Mouse (Mus musculus): ENCODE results near the gene Fam214a. TPM values are rescaled to one million over a fixed set of nuclear protein-coding genes. Genes with fewer than 3 reads are reported as not detected.

Fam214a gene
- total RNA-seq, 2 experiments from 2014 or later: 21.0 to 29.4 TPM

- intact Hi-C loops (cut with DNase I): no loop called here
- TF ChIP-seq CTCF (IDR thresholded peaks at IDR 0.05): no peak
- DNase-seq: no peak
- H3K27ac ChIP-seq: no peak overlapping the region
- no peak overlapping the region for H3K4me3 ChIP-seq
These were observed 71.4 kb downstream of the Fam214a start for GRCm38 (mm10) chr9:75024089-75024488.

DNA sequence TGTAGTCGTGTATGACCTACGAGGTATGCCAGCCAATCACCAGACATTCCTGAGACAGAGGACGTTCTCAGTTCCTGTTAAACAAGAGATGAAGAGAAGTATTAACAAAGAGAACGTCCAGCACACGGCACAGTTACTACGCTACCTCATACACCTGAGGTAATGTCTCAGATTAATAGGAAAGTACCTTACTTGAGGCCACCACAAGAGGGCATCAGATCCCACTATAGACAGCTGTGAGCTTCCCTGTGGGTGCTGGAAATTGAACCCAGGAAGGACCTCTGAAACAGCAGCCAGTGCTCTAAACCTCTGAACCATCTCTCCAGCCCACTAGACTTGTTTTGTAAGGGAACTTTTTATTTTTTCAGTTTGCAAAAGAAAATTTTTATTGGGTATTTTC lies 73.0 kb downstream of the Fam214a start:
- DNase-seq: no peak
- TF ChIP-seq CTCF (IDR thresholded peaks at IDR 0.05): peak; percentile 51
- Histone ChIP-seq H3K27ac (no peak overlapping the region), H3K4me3 (no peak overlapping the region)
- intact Hi-C loops (cut with DNase I): no loop called here

DNA sequence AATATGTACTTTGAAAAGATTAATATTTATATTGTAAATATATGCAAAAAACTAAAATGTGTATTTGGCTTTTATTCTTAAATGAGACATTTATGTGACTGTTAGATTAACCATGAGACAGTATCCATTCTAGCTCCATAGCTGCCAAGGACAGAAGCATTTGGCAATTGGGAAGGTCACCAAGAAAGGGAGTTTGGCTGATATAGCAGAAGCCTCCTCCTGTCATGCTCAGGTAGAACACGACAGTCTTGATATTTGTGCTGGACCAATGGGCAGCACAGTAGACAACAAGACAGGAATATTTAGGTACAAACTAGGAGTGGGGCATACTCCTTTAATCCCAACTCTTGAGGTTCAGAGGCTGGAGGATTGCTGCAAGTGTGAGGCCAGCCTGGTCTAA lies 79.7 kb downstream of the Fam214a start:
- Histone ChIP-seq H3K27ac (no peak overlapping the region), H3K4me3 (no peak overlapping the region)
- no peak for TF ChIP-seq CTCF (IDR thresholded peaks at IDR 0.05)
- DNase-seq: no peak
- intact Hi-C loops (cut with DNase I): loop anchor here (5.0 kb wide), 1 partner anchor 125 kb away; no protein-coding TSS in a partner anchor

DNA sequence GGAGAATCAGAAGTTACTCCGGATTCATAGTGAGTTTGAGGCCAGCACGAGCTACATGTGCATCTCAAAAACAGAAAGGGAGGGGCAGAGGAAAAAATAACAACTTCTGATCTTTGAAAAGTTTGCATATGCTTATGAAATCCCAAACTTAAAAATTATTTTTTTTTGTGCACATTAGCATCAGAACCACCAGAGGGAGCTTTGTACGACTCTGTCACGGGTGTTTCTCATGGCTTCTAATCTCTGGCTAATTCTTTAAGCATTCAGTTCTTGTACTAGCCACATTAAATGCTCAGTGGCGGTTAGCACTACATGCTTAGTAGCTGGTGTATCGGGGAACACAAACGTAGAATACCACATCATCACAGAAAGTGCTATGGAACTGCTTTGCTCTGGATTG lies 80.5 kb downstream of the Fam214a start:
- peak; percentile 56 for TF ChIP-seq CTCF (IDR thresholded peaks at IDR 0.05)
- H3K4me3 ChIP-seq: no peak overlapping the region
- intact Hi-C loops (cut with DNase I): loop anchor here (5.0 kb wide), 1 partner anchor 126 kb away; no protein-coding TSS in a partner anchor
- no peak overlapping the region for H3K27ac ChIP-seq
- no peak for DNase-seq

GRCm38 (mm10) chr9:75034691-75035090 lies 82.0 kb downstream of the Fam214a start:
- intact Hi-C loops (cut with DNase I): loop anchor here (5.0 kb wide), 1 partner anchor 127 kb away; no protein-coding TSS in a partner anchor
- Histone ChIP-seq H3K27ac (no peak overlapping the region), H3K4me3 (no peak overlapping the region)
- no peak for TF ChIP-seq CTCF (IDR thresholded peaks at IDR 0.05)
- no peak for DNase-seq

GRCm38 (mm10) chr9:75035944-75036343 lies 83.3 kb downstream of the Fam214a start:
- no peak overlapping the region for H3K27ac ChIP-seq
- intact Hi-C loops (cut with DNase I): no loop called here
- no peak for DNase-seq
- H3K4me3 ChIP-seq: no peak overlapping the region
- no peak for TF ChIP-seq CTCF (IDR thresholded peaks at IDR 0.05)

- H3K27ac ChIP-seq: peak within 1 kb of the TSS; percentile 91
- TF ChIP-seq CTCF (IDR thresholded peaks at IDR 0.05): no peak
- DNase-seq: peak; percentile 90
- peak within 1 kb of the TSS; percentile 96 for H3K4me3 ChIP-seq
- intact Hi-C loops (cut with DNase I): no loop called here
These were observed 85.0 kb downstream of the Fam214a start, which contains the start of gene Arpp19 for GRCm38 (mm10) chr9:75037451-75038356. Arpp19 (plus strand) TSS chr9:75037614.

GRCm38 (mm10) chr9:75038357-75038688 lies 85.6 kb downstream of the Fam214a start:
- intact Hi-C loops (cut with DNase I): no loop called here
- no peak for DNase-seq
- Histone ChIP-seq H3K27ac (peak overlapping the region; percentile 91), H3K4me3 (peak overlapping the region; percentile 96)
- no peak for TF ChIP-seq CTCF (IDR thresholded peaks at IDR 0.05)

DNA sequence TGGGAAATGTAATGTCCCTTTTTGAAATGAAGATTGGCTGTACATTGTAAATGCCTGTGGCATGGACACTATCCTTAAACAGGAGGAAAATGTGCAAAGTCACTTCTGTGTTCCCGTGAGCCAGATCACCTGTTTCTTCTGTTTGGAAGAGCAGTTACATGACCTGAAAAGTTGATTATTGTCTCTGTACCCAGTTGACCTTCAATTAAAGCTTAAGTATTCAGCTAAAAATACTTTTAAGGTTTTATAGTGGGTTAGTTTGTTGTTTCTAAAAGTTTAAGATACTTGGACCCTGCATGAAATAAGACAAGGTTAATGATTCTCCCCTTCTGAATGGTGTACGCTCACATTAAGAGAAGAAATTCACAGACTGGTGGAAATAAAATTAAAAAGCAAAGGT lies 87.9 kb downstream of the Fam214a start:
- intact Hi-C loops (cut with DNase I): no loop called here
- no peak for DNase-seq
- TF ChIP-seq CTCF (IDR thresholded peaks at IDR 0.05): no peak
- Histone ChIP-seq H3K27ac (peak overlapping the region; percentile 74), H3K4me3 (no peak overlapping the region)

- no peak for TF ChIP-seq CTCF (IDR thresholded peaks at IDR 0.05)
- Histone ChIP-seq H3K4me3 (no peak overlapping the region), H3K27ac (no peak overlapping the region; the same call in 1 of the 2 replicates)
- intact Hi-C loops (cut with DNase I): no loop called here
- no peak for DNase-seq
These were observed 89.3 kb downstream of the Fam214a start for GRCm38 (mm10) chr9:75041840-75042525.

- intact Hi-C loops (cut with DNase I): no loop called here
- no peak for TF ChIP-seq CTCF (IDR thresholded peaks at IDR 0.05)
- H3K27ac ChIP-seq: no peak overlapping the region
- H3K4me3 ChIP-seq: no peak overlapping the region
- DNase-seq: no peak
These were observed 90.5 kb downstream of the Fam214a start for GRCm38 (mm10) chr9:75043191-75043590.

- peak overlapping the region; percentile 46 for H3K27ac ChIP-seq
- DNase-seq: no peak
These were observed 94.4 kb downstream of the Fam214a start for GRCm38 (mm10) chr9:75047079-75047478.

DNA sequence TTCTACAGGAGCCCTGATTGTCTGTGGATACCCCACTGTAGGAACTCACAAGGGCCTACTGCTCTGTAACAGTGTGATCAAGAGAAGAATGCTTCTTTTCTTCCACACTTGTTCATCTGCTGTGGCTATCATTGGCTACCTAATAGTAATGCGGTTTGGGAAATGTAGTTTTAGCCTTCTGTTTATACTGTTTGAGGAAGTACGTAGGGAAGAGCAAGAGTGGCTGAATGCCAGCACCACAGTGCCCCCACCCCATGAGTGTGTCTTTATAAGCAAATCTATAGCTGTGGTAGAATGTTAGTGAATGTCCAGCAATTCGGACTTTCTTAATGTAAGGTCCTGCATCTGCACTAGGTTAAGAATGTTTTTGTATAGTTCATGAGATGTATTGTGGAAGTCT lies 96.4 kb downstream of the Fam214a start:
- H3K27ac ChIP-seq: peak overlapping the region; percentile 80
- intact Hi-C loops (cut with DNase I): loop anchor here (5.0 kb wide), 1 partner anchor 233 kb away; no protein-coding TSS in a partner anchor
- no peak for TF ChIP-seq CTCF (IDR thresholded peaks at IDR 0.05)
- peak; percentile 34 for DNase-seq
- H3K4me3 ChIP-seq: no peak overlapping the region

More at GRCm38 (mm10) chr9:75047079-75047478, 94.4 kb downstream of the Fam214a start:
- no peak overlapping the region for H3K4me3 ChIP-seq
- TF ChIP-seq CTCF (IDR thresholded peaks at IDR 0.05): no peak
- intact Hi-C loops (cut with DNase I): loop anchor here (5.0 kb wide), 1 partner anchor 235 kb away; no protein-coding TSS in a partner anchor

All from gastrocnemius, adult 2 months (tissue).